Mouse (Mus musculus) kidney, adult 18-20 months (tissue): ENCODE results near the gene Ipcef1.

ENCODE experiments used
- DNase-seq: peaks from one replicate; pipeline ENCODE4 v3.0.0; 2021

The Ipcef1 gene

DNA sequence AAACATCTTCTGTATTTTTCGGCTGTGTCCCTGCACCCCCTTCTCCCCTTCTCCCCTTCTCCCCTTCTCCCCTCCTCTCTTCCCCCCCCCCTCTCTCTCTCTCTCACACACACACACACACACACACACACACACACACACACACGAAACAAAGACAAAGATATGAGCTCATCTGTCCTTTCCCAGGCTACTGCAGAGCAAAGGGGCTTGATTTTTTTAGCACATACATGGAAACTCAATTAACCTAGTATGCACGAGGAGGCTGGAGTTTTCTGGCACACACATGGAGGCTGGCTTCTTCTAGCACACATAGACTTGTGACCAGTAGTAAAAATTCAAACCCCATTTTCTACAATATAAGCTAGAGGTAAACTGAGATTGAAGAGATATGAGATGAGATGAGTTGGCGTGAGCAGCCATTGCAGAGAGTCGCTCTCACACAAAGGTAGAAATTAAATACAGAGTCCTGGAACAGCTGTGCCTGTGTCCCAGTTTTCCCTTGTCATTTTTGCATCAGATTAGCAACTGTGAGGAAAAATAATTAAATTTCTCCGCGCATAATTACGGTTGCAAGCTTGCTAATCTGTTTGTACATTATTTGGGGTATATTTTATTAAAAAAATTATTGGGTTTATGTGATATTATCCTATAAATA lies 84.6 kb downstream of the Ipcef1 start:
- DNase-seq, result no peak

DNA sequence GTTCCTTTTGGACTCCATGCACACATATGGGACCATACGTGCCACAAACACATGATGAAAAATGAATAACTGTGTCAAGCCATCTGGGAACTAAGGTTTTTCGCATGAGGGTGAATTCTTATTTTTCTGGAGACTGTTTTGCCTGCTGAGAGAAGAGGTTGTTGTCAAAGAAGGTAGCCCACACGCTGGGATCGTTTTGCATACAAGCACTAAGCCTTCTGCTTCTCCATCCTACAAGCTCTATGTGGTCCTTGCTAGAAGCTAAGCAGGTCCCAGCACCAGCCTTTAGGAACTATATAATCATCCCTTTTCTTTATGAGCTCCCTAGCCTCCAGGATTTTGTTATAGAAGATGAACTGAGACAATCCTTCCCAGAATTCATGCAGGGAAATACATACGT lies 93.5 kb downstream of the Ipcef1 start:
- DNase-seq, result no peak

DNA sequence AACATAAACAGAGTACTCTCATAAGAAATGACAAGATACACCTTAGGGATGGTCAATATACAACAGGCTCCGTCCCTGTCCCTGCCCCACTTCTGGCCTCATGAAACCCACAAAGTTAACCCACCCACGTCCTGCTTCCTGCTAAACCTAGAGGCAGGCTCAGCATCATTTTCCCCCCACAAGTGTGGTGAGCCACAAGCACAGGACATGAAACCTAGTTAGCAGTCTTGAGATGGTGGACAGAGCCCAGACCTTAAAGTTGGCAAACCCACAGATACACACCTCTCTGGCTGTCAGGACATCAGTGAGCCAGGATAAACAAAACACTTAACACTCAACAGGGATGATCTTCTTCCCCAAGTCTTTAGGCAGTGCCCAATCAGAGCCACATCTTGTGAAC lies 95.9 kb downstream of the Ipcef1 start:
- no peak for DNase-seq

DNA sequence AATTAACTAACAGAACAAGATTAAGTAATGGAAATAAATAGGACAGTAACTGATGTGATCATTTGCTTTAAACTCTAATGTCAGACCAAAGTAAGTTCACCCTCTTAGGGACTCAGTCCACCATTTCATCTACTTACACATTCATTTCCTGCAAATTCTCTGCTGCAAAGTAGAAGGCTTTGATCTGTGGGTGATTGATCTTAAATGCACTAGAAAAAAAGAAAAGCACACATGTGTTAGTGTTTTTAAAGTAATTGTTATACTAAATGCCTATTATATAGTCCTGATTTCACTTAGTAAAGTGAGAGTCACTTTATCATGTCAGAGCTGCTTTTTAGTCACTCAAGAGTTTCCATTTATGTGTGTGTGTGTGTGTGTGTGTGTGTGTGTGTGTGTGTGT lies 97.7 kb downstream of the Ipcef1 start:
- no peak for DNase-seq

DNA sequence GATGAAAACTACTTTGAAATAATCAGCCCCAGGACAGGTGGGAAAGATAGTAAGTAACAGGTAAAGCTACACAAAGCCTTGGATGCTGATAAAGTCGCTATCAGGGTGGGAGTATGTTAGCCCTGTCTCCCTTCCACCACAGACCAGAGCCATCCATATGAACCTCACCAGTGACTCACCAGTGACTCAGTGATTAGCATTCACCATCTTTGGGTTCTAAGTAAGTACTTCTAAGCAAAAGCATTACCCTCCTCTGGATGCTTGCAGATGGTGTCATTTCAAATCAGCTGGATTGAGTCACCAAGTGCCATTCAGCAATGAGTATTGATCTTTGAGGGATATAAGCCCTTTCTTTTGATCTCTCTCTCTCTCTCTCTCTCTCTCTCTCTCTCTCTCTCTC lies 99.2 kb downstream of the Ipcef1 start:
- no peak for DNase-seq

DNA sequence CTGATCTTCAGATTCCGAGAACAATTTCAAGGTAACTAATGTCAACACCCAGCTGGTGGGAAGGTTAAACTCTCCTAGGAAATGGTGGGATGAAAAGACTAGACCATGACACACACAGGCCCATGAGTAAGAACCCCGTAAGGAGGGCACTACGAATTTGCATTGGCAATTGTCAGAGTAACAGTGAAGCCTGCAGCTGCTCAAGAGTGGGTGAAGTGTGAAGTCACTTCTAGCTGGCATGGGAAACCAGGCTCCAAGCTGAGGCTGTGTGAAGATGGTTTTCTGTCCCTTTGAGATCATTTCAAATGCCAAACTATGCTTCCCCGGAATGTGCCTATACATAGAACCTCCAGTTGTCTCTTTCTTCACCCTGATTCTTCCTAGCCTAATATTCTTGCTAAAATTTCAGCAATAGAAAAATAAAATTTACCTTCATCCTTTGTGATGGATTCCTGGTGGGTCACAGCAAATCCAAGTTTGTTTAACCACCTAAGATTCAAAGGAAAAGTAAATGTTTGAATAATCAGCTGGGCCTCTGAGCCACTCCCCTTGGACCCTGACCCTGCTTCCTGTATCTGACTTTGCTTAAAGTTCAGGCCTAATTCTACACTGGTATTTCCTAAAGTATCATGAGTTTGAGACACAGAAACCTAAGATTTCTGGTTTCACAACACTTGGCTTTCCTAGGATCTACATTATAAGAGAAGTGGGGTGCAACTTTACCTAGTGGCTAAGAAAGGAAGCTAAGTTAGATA lies 115.4 kb downstream of the Ipcef1 start:
- DNase-seq, result no peak

DNA sequence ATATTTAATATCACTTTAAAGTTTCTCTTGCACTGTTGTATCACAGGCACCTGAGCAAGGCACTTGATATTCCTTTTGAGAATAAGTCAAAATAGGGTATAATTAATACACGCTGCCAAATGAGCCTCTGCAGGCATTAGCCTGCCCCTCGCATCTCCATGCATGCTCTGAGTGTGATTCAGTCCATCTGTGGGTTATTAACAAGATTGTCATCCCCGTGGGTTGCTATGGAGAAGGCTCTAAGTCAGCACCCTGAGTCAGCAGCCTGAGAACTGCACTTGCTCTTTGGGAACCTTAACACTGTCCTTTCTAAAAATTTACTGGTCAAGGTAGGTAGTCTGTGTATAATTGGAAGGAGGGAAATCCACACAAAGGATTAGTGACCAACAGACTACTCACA lies 117.5 kb downstream of the Ipcef1 start:
- DNase-seq, result no peak

DNA sequence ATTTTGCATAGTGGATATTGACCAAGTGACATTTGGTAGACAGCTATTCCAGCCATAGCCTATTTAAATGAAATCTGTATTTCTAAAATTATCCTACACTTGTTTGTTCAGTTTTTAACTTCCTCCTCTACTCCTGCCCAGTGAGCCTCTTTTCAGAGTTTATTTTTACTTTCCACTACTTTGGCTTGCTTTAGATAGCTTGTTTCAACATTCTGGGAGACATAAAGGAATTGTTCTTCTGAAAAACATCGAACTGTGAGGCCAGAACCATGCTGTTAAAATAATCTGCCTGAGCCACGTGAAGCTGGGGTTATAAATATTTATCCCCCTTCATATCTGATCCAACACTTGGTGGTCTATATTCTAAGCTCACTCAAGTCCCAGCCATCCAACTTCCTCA lies 121.4 kb downstream of the Ipcef1 start:
- DNase-seq, result no peak

DNA sequence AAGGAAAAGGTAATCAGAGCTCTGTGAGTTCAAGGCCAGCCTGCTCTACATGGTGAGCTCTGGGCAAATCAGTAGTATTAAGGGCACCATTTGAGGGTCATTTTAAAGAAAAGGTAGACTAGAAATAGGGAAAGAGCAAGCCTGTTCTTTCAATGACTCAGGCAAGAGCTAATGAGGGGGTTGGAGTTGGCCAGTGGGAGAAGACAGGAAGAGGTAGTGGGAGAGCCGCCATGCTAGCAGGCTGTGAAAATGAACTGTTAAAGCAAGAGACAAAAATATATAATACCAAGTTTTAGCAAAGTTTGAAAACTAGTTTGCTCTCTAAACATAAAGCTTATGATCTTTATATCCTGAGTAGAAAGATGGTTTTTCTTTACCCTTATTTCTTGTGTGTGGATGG lies 121.9 kb downstream of the Ipcef1 start:
- no peak for DNase-seq

DNA sequence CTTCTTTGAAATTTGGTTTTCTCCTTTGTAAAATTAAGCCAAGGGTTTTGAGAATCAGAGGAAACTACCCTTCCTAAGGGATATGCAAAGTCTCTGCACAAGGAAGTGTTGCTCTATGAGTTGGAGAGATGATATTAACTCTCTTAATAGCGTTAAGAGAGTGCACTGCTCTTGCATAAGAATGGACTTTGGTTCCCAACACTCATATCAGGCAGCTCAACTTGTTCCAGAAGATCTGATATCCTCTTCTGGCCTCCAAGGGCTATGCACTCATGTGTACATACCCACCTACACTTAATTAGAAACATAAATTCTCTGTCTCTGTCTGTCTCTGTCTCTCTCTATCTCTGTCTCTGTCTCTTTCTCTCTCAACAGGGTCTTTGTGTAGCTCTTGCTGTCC lies 123.4 kb downstream of the Ipcef1 start:
- DNase-seq, result no peak

DNA sequence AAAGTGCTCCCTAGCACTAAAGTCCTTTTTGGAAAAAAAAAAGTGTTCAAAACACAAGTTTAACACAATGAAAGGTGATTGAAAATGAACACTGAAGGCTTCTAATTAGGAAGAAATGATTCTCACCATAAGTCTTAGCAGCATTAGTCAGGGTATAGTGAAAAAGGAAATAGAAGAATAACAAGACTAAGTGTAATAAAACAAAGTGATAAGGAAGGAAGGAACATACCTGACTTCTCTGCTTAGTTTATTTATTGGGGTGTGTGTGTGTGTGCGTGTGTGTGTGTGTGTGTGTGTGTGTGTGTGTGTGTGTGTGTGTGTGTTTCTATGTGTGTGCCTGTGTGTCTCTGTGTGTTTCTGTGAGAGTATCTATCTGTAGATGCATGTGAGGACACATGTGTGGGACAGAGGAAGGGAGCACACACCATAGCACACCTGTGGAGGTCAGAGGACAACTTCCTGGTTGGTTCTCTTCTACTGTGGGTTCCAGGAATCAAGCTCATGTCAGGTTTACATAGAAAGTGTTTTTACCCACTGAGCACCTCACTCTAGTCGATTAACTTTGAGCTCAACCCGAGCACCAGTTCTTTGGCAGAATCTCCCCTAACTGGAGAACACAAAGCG lies 124.6 kb downstream of the Ipcef1 start:
- DNase-seq, result no peak

DNA sequence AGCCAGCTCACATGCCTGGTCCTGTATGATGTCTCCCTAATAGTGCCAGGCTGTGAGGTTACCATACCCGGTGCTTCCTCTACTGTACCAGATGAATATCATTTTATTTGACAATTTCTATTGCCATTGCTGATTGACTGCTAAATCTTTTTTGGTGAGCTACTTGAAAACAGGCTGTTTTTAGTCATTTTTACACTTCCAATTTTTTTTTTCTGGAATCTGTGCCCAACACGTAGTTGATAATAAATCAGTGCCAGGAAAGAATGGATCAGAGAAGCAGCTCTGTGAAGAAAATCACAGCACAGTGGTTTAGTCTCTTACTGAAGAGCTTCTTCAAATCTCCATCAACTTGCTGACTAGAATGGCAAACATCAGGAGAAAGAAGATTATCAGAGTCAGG lies 125.6 kb downstream of the Ipcef1 start:
- no peak for DNase-seq

DNA sequence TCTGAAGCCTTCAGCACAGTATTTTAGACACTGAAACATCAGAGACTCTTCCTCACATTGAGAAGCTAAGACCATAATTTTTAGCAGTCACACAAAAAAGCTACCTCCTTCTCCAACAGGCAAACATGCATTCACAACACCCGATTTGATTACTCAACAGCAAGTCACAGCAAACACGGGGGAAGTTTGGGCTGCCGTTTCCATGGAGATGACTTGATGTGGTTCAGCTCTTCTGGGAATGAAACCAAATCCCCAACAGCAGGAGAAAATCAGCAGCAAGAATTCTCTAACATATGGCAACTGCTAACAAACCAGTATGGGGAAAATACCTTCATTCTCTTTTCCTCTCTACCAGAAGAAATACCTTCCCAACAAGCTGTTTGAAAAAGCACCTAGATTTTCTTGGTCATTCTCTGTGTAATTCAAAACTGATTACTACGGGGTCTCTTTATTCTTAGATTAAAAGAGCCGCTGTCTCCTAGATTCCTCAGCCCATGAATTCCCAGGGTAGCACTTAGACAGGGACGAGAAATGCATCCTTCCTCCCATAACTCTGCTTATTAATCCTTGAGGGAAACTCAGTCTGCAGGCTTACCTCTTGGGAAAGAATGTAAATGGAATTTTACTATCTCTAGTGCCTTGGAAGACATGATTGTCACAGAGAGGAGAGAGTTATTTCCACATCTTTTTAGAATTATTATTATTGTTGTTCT lies 135.6 kb downstream of the Ipcef1 start:
- no peak for DNase-seq

DNA sequence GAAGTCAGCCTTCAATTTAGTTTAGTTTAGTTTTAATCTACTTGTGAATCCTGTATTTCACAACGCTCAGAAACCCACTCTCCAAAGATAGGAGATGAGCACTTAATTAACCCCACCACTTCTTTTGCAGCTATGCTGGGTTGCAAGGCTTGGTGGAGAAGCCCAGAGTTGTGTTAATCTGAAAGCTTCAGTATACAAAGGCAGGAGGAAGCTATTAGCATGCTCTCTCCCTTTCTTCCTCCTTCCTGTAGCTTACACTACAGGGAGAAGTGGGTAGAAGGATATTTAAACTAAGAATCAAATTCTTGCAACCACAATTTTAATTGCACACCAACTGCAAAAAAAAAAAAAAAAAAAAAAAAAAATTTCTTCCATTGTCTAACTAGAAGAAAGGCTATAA lies 136.3 kb downstream of the Ipcef1 start:
- DNase-seq, result no peak

DNA sequence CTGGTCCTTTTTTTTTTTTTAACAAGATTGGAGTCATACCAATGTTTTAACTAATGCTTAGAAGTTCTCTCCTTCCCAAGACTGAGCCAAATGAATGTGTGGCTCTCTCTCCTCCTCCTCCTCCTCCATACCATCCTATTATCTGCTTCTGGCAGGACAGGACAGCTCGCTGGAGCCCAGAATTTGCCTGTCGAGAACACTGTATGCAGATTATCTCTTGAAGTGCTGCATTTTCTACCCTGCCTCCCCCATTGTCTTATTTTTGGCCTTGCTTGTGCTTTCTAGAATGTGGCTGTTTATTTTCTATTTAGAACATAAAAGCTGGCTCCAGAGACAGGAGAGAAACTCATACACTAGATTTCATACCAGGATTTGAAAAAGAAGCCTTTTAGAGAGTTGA lies 142.5 kb downstream of the Ipcef1 start:
- DNase-seq, result no peak

DNA sequence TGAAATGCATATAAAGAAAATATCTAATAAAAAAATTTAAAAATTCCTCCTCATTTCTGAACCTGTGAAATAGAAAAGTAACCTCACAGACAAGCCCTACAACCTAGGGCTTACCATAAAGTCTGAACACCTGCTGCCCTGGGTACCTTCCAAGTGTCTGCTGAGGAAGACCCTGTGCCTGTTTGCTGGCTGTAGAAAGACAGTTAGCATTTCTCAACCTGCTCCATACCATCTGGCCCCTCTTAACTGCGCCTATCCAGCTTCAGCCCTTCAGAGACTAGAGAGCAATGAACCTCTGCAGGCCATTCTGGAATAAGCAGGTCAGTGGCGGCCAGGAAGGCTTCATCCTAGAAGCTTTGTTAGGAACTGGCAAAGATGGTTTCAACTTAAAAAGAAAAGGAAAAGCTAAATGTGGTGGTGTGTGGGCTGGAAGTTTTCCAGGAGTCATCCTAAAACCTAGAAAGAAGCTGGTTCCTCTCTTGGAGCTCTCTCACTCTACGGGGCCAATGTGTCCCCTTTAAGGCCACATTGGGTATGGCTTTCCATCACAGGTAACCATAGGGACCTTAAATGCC lies 150.4 kb downstream of the Ipcef1 start:
- no peak for DNase-seq

DNA sequence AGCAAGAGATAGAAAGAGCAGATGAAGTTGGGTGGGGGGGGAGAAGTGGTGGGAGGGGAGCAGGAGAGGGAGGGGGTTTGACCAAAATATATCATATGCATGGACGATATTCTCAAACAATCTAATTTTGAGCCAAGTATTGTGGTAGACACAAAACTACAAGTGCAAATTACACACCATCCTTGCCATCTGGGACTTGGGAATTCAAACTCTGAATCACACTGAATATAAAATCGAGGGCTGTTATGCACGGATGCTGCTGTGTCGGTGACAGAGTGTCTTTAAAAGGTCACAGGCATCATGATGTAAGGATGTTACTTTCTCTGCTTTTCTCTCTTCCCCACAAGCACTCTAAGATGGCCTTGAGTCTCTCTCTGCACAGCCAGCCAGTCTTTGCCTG lies 152.2 kb downstream of the Ipcef1 start:
- DNase-seq, result no peak

DNA sequence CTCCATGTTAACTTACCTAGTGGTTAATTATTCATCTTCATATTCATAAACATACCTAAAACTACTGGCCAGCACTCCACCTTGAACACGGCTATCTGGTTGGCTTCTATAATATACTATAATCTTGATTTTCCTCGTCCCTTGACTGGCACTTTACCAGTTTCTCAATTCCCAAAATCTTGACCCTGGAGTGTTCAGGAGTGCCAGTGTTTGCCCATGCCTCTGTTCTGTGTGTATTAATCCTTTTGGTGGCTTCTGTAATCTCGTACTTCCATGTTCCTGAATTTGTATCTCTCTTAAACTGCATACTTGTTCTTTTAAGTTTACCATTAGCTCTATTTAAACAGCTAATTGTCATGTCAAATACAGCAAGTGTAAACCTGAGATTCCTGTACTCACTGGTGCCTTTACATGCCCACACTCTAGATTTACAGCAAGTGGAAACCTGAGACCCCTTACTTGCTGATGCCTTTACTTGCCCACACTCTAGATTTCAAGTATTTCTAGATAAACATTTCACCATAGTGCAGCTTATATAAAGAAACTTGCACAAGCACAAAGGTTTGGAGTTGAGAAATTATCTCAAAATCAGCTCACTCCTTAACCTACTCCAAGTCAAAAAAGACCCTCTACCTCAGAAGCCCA lies 155.5 kb downstream of the Ipcef1 start:
- DNase-seq, result no peak

DNA sequence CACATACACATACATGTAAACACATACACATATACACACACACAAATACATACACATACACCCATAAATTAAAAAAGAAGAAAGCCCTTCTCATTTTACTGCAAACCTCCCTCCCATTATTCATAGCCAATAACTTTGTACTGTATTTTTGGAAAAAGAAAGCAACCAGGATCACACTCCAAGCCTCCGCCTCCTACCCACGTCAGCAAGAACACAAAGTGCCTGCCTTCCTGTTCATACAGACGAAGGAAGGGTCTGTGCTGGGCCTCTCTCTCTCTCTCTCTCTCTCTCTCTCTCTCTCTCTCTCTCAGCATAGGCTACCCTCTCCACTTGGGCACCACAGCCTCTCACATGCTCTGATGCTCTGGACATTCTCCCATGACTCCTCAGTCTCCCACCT lies 156.5 kb downstream of the Ipcef1 start:
- no peak for DNase-seq

DNA sequence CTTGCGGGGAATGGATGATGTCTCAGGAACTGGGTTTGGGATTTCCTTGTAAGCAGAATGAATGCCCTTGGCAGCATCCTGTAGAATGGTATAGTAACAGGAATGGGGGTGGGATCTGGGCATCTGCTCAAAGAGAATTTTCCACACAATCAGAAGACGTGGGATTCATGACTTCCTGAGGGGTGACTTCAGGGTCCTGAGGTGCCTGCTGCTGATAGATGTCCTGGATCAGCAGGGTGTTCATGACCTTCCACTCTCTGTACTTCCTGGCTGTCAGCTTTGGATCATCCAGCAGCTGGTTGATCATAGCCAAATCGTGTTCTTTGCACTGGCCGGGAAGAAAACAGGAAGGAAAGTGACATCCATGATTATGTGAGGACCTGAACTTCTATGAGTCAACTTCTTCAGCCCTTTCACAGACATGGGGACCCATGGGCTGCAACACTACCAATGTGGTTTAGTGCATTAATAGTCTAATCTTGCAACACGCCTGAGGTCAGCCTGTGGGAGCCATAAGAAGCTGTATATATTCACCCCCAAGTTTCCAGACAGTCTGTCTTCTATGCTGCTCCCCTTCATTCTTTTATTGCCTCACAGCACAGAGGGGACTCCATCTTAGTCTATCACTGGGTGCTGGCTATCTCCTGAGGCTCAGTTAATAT lies 161.8 kb downstream of the Ipcef1 start:
- DNase-seq, result no peak

DNA sequence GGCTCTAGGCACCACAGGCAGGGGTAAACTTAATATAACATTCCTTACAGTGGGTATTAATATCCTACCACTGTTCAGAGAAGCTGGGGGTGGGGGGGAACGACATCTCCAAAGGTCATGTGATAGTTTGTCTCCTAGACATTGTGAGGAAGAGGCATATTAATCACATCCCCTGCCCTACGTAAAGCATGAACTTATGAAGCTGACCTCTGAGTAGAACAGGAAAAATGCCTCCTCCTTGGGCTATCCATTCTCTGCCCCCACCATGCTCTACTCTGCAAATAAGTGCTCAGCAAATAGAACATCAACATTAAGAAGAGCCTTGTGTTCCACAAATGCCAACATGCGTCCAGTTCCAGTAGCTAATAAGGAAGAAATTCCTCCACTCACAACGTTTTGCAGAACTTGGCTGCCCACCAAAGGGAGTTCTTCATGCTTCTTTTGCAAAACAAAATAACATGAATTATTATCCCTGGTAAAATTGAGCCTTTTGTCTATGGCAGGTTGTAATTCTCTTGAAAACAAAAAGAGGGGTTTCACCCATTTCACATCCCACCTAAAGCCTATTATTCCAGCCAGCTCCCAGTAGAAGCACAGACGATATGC lies 162.5 kb downstream of the Ipcef1 start:
- DNase-seq, result no peak

DNA sequence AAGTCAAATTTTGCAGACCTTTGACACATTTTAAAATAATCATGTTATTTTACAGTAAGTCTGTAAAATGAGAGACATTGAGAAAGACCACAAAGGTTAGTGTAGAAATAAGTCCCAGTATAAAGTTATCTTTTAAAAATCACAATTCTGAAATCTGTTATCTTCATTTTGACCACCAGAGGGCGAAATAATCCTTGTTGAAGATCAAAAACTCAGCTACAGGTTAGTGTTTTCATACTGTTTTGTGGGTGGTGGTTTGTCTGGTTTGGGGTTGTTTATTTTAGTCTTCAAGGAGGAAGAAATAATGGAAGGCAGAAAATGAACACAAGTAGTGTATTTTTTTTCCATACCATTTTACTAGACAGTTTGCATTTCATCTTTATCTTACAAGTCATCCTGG lies 166.8 kb downstream of the Ipcef1 start:
- no peak for DNase-seq
